In the genomic region with DNA sequence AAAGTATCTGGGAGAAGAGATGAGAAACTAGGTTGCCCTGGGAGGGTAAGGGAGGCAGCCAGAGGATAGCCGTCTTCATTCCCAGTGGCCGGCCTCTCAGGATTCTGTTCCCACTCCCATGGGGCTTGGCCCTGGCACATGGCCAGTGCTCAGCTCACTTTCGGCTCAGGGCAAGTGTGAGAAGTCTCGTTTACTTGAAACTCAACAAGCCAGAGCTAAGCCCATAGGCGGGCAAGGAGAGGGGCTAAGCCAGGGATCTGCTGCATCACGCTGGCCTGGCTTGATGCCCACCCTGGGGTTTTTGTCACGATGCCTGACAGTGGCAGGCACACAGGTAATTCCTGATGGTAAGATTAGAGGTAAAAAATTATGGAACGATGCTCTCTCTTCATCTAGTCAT, we compare ENCODE assay signal across 10 mouse cellular contexts. TPM values are rescaled to one million over a fixed set of nuclear protein-coding genes. Genes with fewer than 3 reads are reported as not detected.
DNase-seq lines count a peak whose midpoint lies in the region; ATAC-seq and TF ChIP-seq lines count a peak whose summit lies in the region.
"Had no signal": no experiment of that assay in that cellular context is flagged by ENCODE, and none has a peak within 500 bp of the region (broad histone marks: within the 10 kb centered on the region; RNA-seq: fewer than 3 reads in every experiment).

No protein-coding gene starts in this region.

- no peak overlapping the region for H3K9ac ChIP-seq in heart, embryonic 12.5 days
- no peak overlapping the region for H3K9ac ChIP-seq in lung, embryonic 14.5 days
- H3K9ac ChIP-seq in embryonic facial prominence, embryonic 15.5 days: no peak overlapping the region
- H3K9ac ChIP-seq: intestine, embryonic 15.5 days; limb, embryonic 15.5 days had no signal

- H3K4me1 ChIP-seq in heart, embryonic 12.5 days (replicated peaks): no peaks in the 10 kb centered on the region
- H3K4me1 ChIP-seq in lung, embryonic 14.5 days (ENCODE audit: insufficient read depth): no peaks in the 10 kb centered on the region
- no peaks in the 10 kb centered on the region; the same call in 1 of the 2 replicates for H3K4me1 ChIP-seq in lung, adult 2 months (ENCODE audit: control insufficient read depth, insufficient read depth, low read length)
- H3K4me1 ChIP-seq in embryonic facial prominence, embryonic 15.5 days: peaks cover 4% of the 10 kb centered on the region; the same call in 1 of the 2 replicates
- H3K4me1 ChIP-seq: intestine, embryonic 15.5 days had no signal

- no peak overlapping the region for H3K4me3 ChIP-seq in heart, embryonic 12.5 days
- H3K4me3 ChIP-seq in lung, embryonic 14.5 days (ENCODE audit: low read depth, low read length): no peak overlapping the region
- no peak overlapping the region for H3K4me3 ChIP-seq in lung, adult 2 months (replicated peaks; ENCODE audit: extremely low read depth, low read depth, low read length)
- H3K4me3 ChIP-seq in embryonic facial prominence, embryonic 15.5 days (replicated peaks): no peak overlapping the region
- H3K4me3 ChIP-seq: intestine, embryonic 15.5 days; limb, embryonic 15.5 days had no signal

- whole genome bisulfite sequencing in heart, embryonic 12.5 days: 59% methylated on average over 8 of the region's 8 CpGs
- WGBS in lung, embryonic 14.5 days: 53% methylated on average over 8 of the region's 8 CpGs
- 52% methylated on average over 8 of the region's 8 CpGs for WGBS in lung, adult 2 months
- 52% methylated on average over 8 of the region's 8 CpGs for WGBS in embryonic facial prominence, embryonic 15.5 days

- peak; percentile 32 to 33 for DNase-seq in heart, adult 18-20 months
- peak; percentile 55 for DNase-seq in lung, embryonic 14.5 days
- DNase-seq in lung, adult 2 months: no peak
- DNase-seq in lung, postnatal 36 days: peak; percentile 40

- no peaks in the 10 kb centered on the region for H3K9me3 ChIP-seq in heart, embryonic 12.5 days (replicated peaks)
- H3K9me3 ChIP-seq in lung, embryonic 14.5 days (ENCODE audit: low read depth, low read length): no peaks in the 10 kb centered on the region
- H3K9me3 ChIP-seq in embryonic facial prominence, embryonic 15.5 days (replicated peaks): no peaks in the 10 kb centered on the region
- H3K9me3 ChIP-seq: intestine, embryonic 15.5 days; limb, embryonic 15.5 days had no signal

- H3K27me3 ChIP-seq in heart, embryonic 12.5 days (replicated peaks): no peaks in the 10 kb centered on the region
- H3K27me3 ChIP-seq in lung, embryonic 14.5 days (ENCODE audit: insufficient read depth, low read length): no peaks in the 10 kb centered on the region
- no peaks in the 10 kb centered on the region for H3K27me3 ChIP-seq in embryonic facial prominence, embryonic 15.5 days
- H3K27me3 ChIP-seq: intestine, embryonic 15.5 days; limb, embryonic 15.5 days had no signal

- no peak for ATAC-seq in heart, embryonic 12.5 days (ENCODE audit: insufficient number of reproducible peaks, low FRiP score)
- ATAC-seq in lung, embryonic 14.5 days (ENCODE audit: insufficient read depth): no peak
- 0 out of 2 replicates have a peak, but pooled peaks have one; percentile 65 for ATAC-seq in embryonic facial prominence, embryonic 15.5 days (ENCODE audit: insufficient number of reproducible peaks, low FRiP score, low TSS enrichment, low read depth)
- no peak for ATAC-seq in megakaryocyte, adult 5-6 weeks (ENCODE audit: poor library complexity, severe bottlenecking)
- ATAC-seq in frontal cortex, adult (ENCODE audit: low TSS enrichment): no peak
- ATAC-seq: intestine, embryonic 15.5 days had no signal

- no peak overlapping the region for H3K4me2 ChIP-seq in heart, embryonic 12.5 days
- no peak overlapping the region for H3K4me2 ChIP-seq in lung, embryonic 14.5 days
- H3K4me2 ChIP-seq in embryonic facial prominence, embryonic 15.5 days (replicated peaks): no peak overlapping the region
- H3K4me2 ChIP-seq: intestine, embryonic 15.5 days; limb, embryonic 15.5 days had no signal

- H3K36me3 ChIP-seq in heart, embryonic 12.5 days: no peaks in the 10 kb centered on the region
- no peaks in the 10 kb centered on the region for H3K36me3 ChIP-seq in lung, embryonic 14.5 days (ENCODE audit: insufficient read depth)
- H3K36me3 ChIP-seq in embryonic facial prominence, embryonic 15.5 days: no peaks in the 10 kb centered on the region
- H3K36me3 ChIP-seq: intestine, embryonic 15.5 days; limb, embryonic 15.5 days had no signal

- no peak overlapping the region for H3K27ac ChIP-seq in heart, embryonic 12.5 days (ENCODE audit: poor library complexity, severe bottlenecking)
- no peak overlapping the region for H3K27ac ChIP-seq in lung, embryonic 14.5 days (ENCODE audit: low read depth)
- H3K27ac ChIP-seq in embryonic facial prominence, embryonic 15.5 days (replicated peaks): no peak overlapping the region
- H3K27ac ChIP-seq: intestine, embryonic 15.5 days; limb, embryonic 15.5 days had no signal

- no peak for TF ChIP-seq CTCF in lung, embryonic 14.5 days (IDR thresholded peaks at IDR 0.05; ENCODE audit: low read depth)
- TF ChIP-seq CTCF in lung, adult 2 months (IDR thresholded peaks at IDR 0.05; ENCODE audit: insufficient read depth, low read length): no peak

- no peak for TF ChIP-seq POLR2A in lung, adult 2 months (IDR thresholded peaks at IDR 0.05; ENCODE audit: borderline replicate concordance, extremely low read depth, low read depth, low read length)

RNA-seq across cellular contexts. Expression of gene Rps27l, which starts 8.4 kb away (rescaled TPM):
- 100 to 1,000 TPM; 151 to 172 TPM for total RNA-seq in heart, adult 18-20 months (2021)
- 563 and 577 TPM in 2 replicates for polyA plus RNA-seq in heart, embryonic 12.5 days (2016; fragmentation: Nextera tagmentation; extraction: Ambion mirVana)
- polyA plus RNA-seq in lung, embryonic 14.5 days (2014; fragmentation: Nextera tagmentation; extraction: Ambion mirVana): 656 and 719 TPM in 2 replicates
- polyA plus RNA-seq in lung, adult 2 months (2012; rRNA removed): 31.1 and 36.3 TPM in 2 replicates
- 616 and 650 TPM in 2 replicates for polyA plus RNA-seq in embryonic facial prominence, embryonic 15.5 days (2015; fragmentation: Nextera tagmentation; extraction: Ambion mirVana)
- 368 and 391 TPM in 2 replicates for total RNA-seq in megakaryocyte, adult 5-6 weeks (2015)
- 149 and 154 TPM in 2 replicates for total RNA-seq in megakaryocyte, adult 5-6 weeks (2017)

RNA-seq across cellular contexts. Expression of gene Rab8b, which starts 18.0 kb away (rescaled TPM):
- total RNA-seq in heart, adult 18-20 months (2021): 10 to 100 TPM in 1 of 2 experiments, 1 to 10 TPM in 1; 8.8 to 10.4 TPM
- polyA plus RNA-seq in heart, embryonic 12.5 days (2016; fragmentation: Nextera tagmentation; extraction: Ambion mirVana): 22.3 and 24.4 TPM in 2 replicates
- polyA plus RNA-seq in lung, embryonic 14.5 days (2014; fragmentation: Nextera tagmentation; extraction: Ambion mirVana): 29.9 and 35.0 TPM in 2 replicates
- polyA plus RNA-seq in lung, adult 2 months (2012; rRNA removed): 11.9 and 19.2 TPM in 2 replicates
- 23.8 and 24.9 TPM in 2 replicates for polyA plus RNA-seq in embryonic facial prominence, embryonic 15.5 days (2015; fragmentation: Nextera tagmentation; extraction: Ambion mirVana)
- total RNA-seq in megakaryocyte, adult 5-6 weeks (2015): 78.2 and 82.1 TPM in 2 replicates
- total RNA-seq in megakaryocyte, adult 5-6 weeks (2017): 141 and 154 TPM in 2 replicates

RNA-seq across cellular contexts. Expression of gene Lactb, which starts 37.8 kb away (rescaled TPM):
- 10 to 100 TPM; 23.2 to 24.4 TPM for total RNA-seq in heart, adult 18-20 months (2021)
- 9.3 and 10.1 TPM in 2 replicates for polyA plus RNA-seq in heart, embryonic 12.5 days (2016; fragmentation: Nextera tagmentation; extraction: Ambion mirVana)
- 8.7 and 9.8 TPM in 2 replicates for polyA plus RNA-seq in lung, embryonic 14.5 days (2014; fragmentation: Nextera tagmentation; extraction: Ambion mirVana)
- 7.4 and 10.9 TPM in 2 replicates for polyA plus RNA-seq in lung, adult 2 months (2012; rRNA removed)
- polyA plus RNA-seq in embryonic facial prominence, embryonic 15.5 days (2015; fragmentation: Nextera tagmentation; extraction: Ambion mirVana): 8.5 and 9.1 TPM in 2 replicates
- 52.5 and 58.1 TPM in 2 replicates for total RNA-seq in megakaryocyte, adult 5-6 weeks (2015)
- total RNA-seq in megakaryocyte, adult 5-6 weeks (2017): 40.7 and 44.6 TPM in 2 replicates

Comparison
In these comparisons a context has a peak if more than half of its experiments do, and no peak if none do; other contexts are left out.
1. RNA of gene Rps27l, which starts 8.4 kb away (polyA plus RNA-seq): 656 to 719 TPM in lung, embryonic 14.5 days, 616 to 650 TPM in embryonic facial prominence, embryonic 15.5 days and 563 to 577 TPM in heart, embryonic 12.5 days; 31.1 to 36.3 TPM in lung, adult 2 months; every median in the first group is over 10 times any median in the second.